Comparison of ENCODE assay signal across 8 mouse cellular contexts in the genomic region with DNA sequence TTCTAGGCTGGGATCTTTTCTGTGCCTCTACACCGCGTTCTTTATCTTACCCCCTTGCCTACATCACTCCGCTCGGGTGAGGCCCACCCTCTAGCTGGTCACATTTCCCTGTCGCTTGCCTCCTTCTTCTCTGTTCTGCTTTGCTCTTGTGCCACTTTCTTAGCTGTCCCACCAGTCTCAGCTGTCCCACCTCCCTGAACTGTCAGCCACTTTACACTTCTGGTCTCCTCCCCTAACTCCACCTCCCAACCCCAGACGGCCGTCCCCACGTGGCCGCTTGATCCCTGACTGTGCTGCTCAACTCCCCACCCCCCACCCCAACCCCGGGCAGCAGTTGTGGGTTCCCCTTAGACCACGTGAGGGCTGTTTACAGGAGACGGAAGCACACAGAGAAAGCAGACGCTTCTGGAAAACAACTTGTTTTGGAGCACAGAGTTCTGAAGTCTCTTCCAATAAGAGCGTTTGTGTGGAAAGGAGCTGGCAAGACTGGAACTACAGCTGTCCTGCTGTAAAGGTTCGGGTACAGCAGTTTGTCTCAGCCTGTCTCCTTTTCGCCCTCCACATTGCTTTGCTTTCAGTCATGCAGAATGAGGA. TPM values are rescaled to one million over a fixed set of nuclear protein-coding genes. Genes with fewer than 3 reads are reported as not detected.
DNase-seq lines count a peak whose midpoint lies in the region; ATAC-seq lines count a peak whose summit lies in the region.

A gene (plus strand): TSS at position 330 of the 594 bp plus-strand sequence.

- no peaks in the 10 kb centered on the region for H3K27me3 ChIP-seq in intestine, embryonic 15.5 days (replicated peaks)

- peak; percentile 78 for ATAC-seq in intestine, embryonic 15.5 days
- peak; percentile 76 for ATAC-seq in megakaryocyte-erythroid progenitor cell, adult 5-6 weeks (replicated peaks; ENCODE audit: low FRiP score, low TSS enrichment, poor library complexity, severe bottlenecking)

- H3K36me3 ChIP-seq in intestine, embryonic 15.5 days = 0 out of 2 replicates have a peak, but pooled peaks cover 4% of the 10 kb centered on the region

- peak within 1 kb of the TSS; percentile 95 for H3K27ac ChIP-seq in intestine, embryonic 15.5 days

- H3K4me1 ChIP-seq in intestine, embryonic 15.5 days (replicated peaks) = peaks cover 14% of the 10 kb centered on the region

- peak within 1 kb of the TSS; percentile 84 for H3K4me3 ChIP-seq in intestine, embryonic 15.5 days (replicated peaks)

- DNase-seq in adrenal gland, adult 2 months = peak; percentile 91
- DNase-seq in embryo, embryonic 11.5 days (ENCODE audit: low read depth, low spot score) = peak; percentile 44
- DNase-seq in gastrocnemius, postnatal 36 days = peak; percentile 62 to 84
- DNase-seq in left cerebral cortex, postnatal 14 days (ENCODE audit: low spot score in 2 of 2) = peak; percentile 66 to 84
- DNase-seq in right cerebral cortex, postnatal 25 days = peak; percentile 67
- peak; percentile 55 to 82 for DNase-seq in urinary bladder, postnatal 36 days (ENCODE audit: low spot score in 2 of 2)

- intact Hi-C loops in gastrocnemius, postnatal 36 days (cut with DNase I) = no loop called here
- intact Hi-C loops in left cerebral cortex, postnatal 14 days (cut with DNase I) = no loop called here

- H3K9ac ChIP-seq in intestine, embryonic 15.5 days = peak within 1 kb of the TSS; percentile 77

- under 1% methylated on average over 16 of the region's 16 CpGs for WGBS in intestine, embryonic 15.5 days

- H3K4me2 ChIP-seq in intestine, embryonic 15.5 days (replicated peaks) = peak within 1 kb of the TSS; percentile 97

- no peaks in the 10 kb centered on the region for H3K9me3 ChIP-seq in intestine, embryonic 15.5 days

RNA-seq across cellular contexts. Expression of the gene that starts here (rescaled TPM):
- 10 to 100 TPM; 44.5 to 53.1 TPM for total RNA-seq in adrenal gland, adult 2 months (2021)
- polyA plus RNA-seq in adrenal gland, adult 2 months (2012; rRNA removed) = 25.4 and 27.2 TPM in 2 replicates
- 10 to 100 TPM; 33.2 to 43.0 TPM for total RNA-seq in gastrocnemius, postnatal 36 days (2021)
- 7.7 and 8.5 TPM in 2 replicates for polyA plus RNA-seq in intestine, embryonic 15.5 days (2015; fragmentation: Nextera tagmentation; extraction: Ambion mirVana)
- 10 to 100 TPM; 10.6 to 13.4 TPM for total RNA-seq in left cerebral cortex, postnatal 14 days (2021)
- 52.9 and 61.2 TPM in 2 replicates for total RNA-seq in megakaryocyte-erythroid progenitor cell, adult 5-6 weeks (2014; fragmentation: Nextera tagmentation)
- total RNA-seq in megakaryocyte-erythroid progenitor cell, adult 5-6 weeks (2017) = 36.6 and 41.8 TPM in 2 replicates

Comparison
In these comparisons a context has a peak if more than half of its experiments do, and no peak if none do; other contexts are left out.
1. Peak in every context shown above with its lines: DNase-seq, ATAC-seq, H3K4me3 ChIP-seq and H3K27ac ChIP-seq.